Mouse (Mus musculus): ENCODE measurements at regions not wholly inside any gene's neighbourhood (a gene's known extent, or its start where the extent isn't known, plus 50 kb on each side); places are given as distances from the start of the nearest gene placed in this dataset.
A peak's percentile ranks its signal among the peaks of the same experiment; 100 is the strongest.

GRCm38 (mm10) chr16:29990393-29990792, 73.8 kb upstream of the Hes1 start:
- no peak for DNase-seq (ENCODE audit: low spot score)

GRCm38 (mm10) chr16:29990795-29991587, 73.2 kb upstream of the Hes1 start:
- no peak for DNase-seq (ENCODE audit: low spot score)

GRCm38 (mm10) chr16:29991876-29992380, 72.3 kb upstream of the Hes1 start:
- no peak for DNase-seq (ENCODE audit: low spot score)

- no peak for DNase-seq (ENCODE audit: low spot score)
Observed at GRCm38 (mm10) chr16:29993111-29993510, 71.1 kb upstream of the Hes1 start.

- no peak for DNase-seq (ENCODE audit: low spot score)
Observed at GRCm38 (mm10) chr16:29993535-29993934, 70.6 kb upstream of the Hes1 start.

- peak; percentile 63 for DNase-seq (ENCODE audit: low spot score)
Observed at GRCm38 (mm10) chr16:29996139-29997069, 67.8 kb upstream of the Hes1 start.

- no peak for DNase-seq (ENCODE audit: low spot score)
Observed at GRCm38 (mm10) chr16:30000166-30000565, 64.0 kb upstream of the Hes1 start.

- no peak for DNase-seq (ENCODE audit: low spot score)
Observed at GRCm38 (mm10) chr16:30005124-30005523, 59.1 kb upstream of the Hes1 start.

- DNase-seq (ENCODE audit: low spot score): no peak
Observed at GRCm38 (mm10) chr16:30006826-30007225, 57.4 kb upstream of the Hes1 start.

GRCm38 (mm10) chr16:30008451-30009357, 55.5 kb upstream of the Hes1 start:
- peak; percentile 92 for DNase-seq (ENCODE audit: low spot score)

- peak; percentile 51 for DNase-seq (ENCODE audit: low spot score)
Observed at GRCm38 (mm10) chr16:30009521-30010186, 54.5 kb upstream of the Hes1 start.

- DNase-seq (ENCODE audit: low spot score): no peak
Observed at GRCm38 (mm10) chr16:30013123-30013522, 51.1 kb upstream of the Hes1 start.

- no peak for DNase-seq (ENCODE audit: low spot score)
Observed at GRCm38 (mm10) chr16:30013943-30014342, 50.2 kb upstream of the Hes1 start.

Data from gastrocnemius, adult 18-20 months (tissue).